Comparison of ENCODE assay signal across 8 mouse cellular contexts in genomic region chr2:139590888-139591698, GRCm38 (mm10).
DNase-seq lines count a peak whose midpoint lies in the region; ATAC-seq and TF ChIP-seq lines count a peak whose summit lies in the region.

No protein-coding gene starts in this region.

- H3K4me2 ChIP-seq in hindbrain, embryonic 12.5 days (replicated peaks): no peak overlapping the region
- H3K4me2 ChIP-seq in lung, embryonic 14.5 days: no peak overlapping the region

- peak; percentile 74 for ATAC-seq in hindbrain, embryonic 12.5 days (ENCODE audit: low FRiP score)
- ATAC-seq in lung, embryonic 14.5 days (ENCODE audit: insufficient read depth): peak; percentile 60
- ATAC-seq in monocyte, adult 5-6 weeks (replicated peaks; ENCODE audit: insufficient number of reproducible peaks, low FRiP score, low TSS enrichment, poor library complexity, severe bottlenecking): no peak; the same call in 1 of the 2 replicates

- H3K4me3 ChIP-seq in layer of hippocampus, adult 2 months: no peak overlapping the region
- no peak overlapping the region for H3K4me3 ChIP-seq in hindbrain, embryonic 12.5 days
- no peak overlapping the region for H3K4me3 ChIP-seq in lung, embryonic 14.5 days (ENCODE audit: low read depth, low read length)

- no peak overlapping the region for H3K27ac ChIP-seq in layer of hippocampus, adult 2 months
- H3K27ac ChIP-seq in hindbrain, embryonic 12.5 days: no peak overlapping the region
- no peak overlapping the region for H3K27ac ChIP-seq in lung, embryonic 14.5 days (ENCODE audit: low read depth)

- WGBS in hindbrain, embryonic 12.5 days: 43% methylated on average over 10 of the region's 10 CpGs
- 28% methylated on average over 10 of the region's 10 CpGs for WGBS in lung, embryonic 14.5 days

- peak; percentile 91 for TF ChIP-seq CTCF in layer of hippocampus, adult 2 months (conservative IDR thresholded peaks at IDR 0.05)
- peak; percentile 90 for TF ChIP-seq CTCF in lung, embryonic 14.5 days (IDR thresholded peaks at IDR 0.05; ENCODE audit: low read depth)

- no peaks in the 10 kb centered on the region for H3K4me1 ChIP-seq in hindbrain, embryonic 12.5 days
- H3K4me1 ChIP-seq in lung, embryonic 14.5 days (ENCODE audit: insufficient read depth): no peaks in the 10 kb centered on the region

- peak; percentile 31 to 70 for DNase-seq in layer of hippocampus, adult 2 months (ENCODE audit: low spot score in 2 of 2)
- no peak for DNase-seq in layer of hippocampus, adult 8-10 months (ENCODE audit: low spot score in 2 of 2)
- peak; percentile 61 for DNase-seq in ES-CJ7 (ENCODE audit: low read depth, low spot score)
- DNase-seq in c-Kit-positive CD71-positive TER-119-negative erythroid progenitor cells, embryonic 14.5 days (ENCODE audit: low read depth): peak; percentile 25
- peak; percentile 93 for DNase-seq in lung, embryonic 14.5 days
- peak; percentile 46 for DNase-seq in retina, postnatal 7 days (ENCODE audit: low read depth, low spot score)

- no peaks in the 10 kb centered on the region for H3K9me3 ChIP-seq in hindbrain, embryonic 12.5 days (replicated peaks)
- no peaks in the 10 kb centered on the region for H3K9me3 ChIP-seq in lung, embryonic 14.5 days (ENCODE audit: low read depth, low read length)

- no peaks in the 10 kb centered on the region for H3K36me3 ChIP-seq in hindbrain, embryonic 12.5 days
- H3K36me3 ChIP-seq in lung, embryonic 14.5 days (ENCODE audit: insufficient read depth): no peaks in the 10 kb centered on the region

- no peak overlapping the region for H3K9ac ChIP-seq in hindbrain, embryonic 12.5 days
- no peak overlapping the region for H3K9ac ChIP-seq in lung, embryonic 14.5 days

- H3K27me3 ChIP-seq in hindbrain, embryonic 12.5 days: no peaks in the 10 kb centered on the region
- H3K27me3 ChIP-seq in lung, embryonic 14.5 days (ENCODE audit: insufficient read depth, low read length): no peaks in the 10 kb centered on the region

Comparison
In these comparisons a context has a peak if more than half of its experiments do, and no peak if none do; other contexts are left out.
1. DNase-seq: peak in layer of hippocampus, adult 2 months (2 of 2), ES-CJ7 (single experiment), c-Kit-positive CD71-positive TER-119-negative erythroid progenitor cells, embryonic 14.5 days (single experiment), lung, embryonic 14.5 days (single experiment) and retina, postnatal 7 days (single experiment); none in layer of hippocampus, adult 8-10 months (0 of 2).